Mouse (Mus musculus) neutrophil, adult 5-6 weeks (primary cell): ENCODE measurements around the gene Tdrkh. TPM values are rescaled to one million over a fixed set of nuclear protein-coding genes. Genes with fewer than 3 reads are reported as not detected.

ENCODE experiments used
- ATAC-seq: fragments of 151-379, 151-347 bp; 2 replicates; pipeline ENCODE4 v1.8.0; 2017; ENCODE audit warnings: mild to moderate bottlenecking, moderate TSS enrichment; ENCODE audit not compliant: insufficient number of reproducible peaks, poor library complexity, low FRiP score, severe bottlenecking; ENCODE audit errors: extremely low read depth
- total RNA-seq: library from RNA; stranded (forward); fragments of 200-1000 nt; gene quantifications from 2 replicates; pipeline ENCODE4 v1.2.3, GENCODE M21; 2017

Gene Tdrkh
- total RNA-seq, 1 experiment from 2014 or later: 0.58 TPM

GRCm38 (mm10) chr3:94386671-94387070 is 26.4 kb upstream of the Tdrkh start:
- ATAC-seq: no peak

GRCm38 (mm10) chr3:94387391-94387790 is 25.7 kb upstream of the Tdrkh start:
- ATAC-seq: no peak

DNA sequence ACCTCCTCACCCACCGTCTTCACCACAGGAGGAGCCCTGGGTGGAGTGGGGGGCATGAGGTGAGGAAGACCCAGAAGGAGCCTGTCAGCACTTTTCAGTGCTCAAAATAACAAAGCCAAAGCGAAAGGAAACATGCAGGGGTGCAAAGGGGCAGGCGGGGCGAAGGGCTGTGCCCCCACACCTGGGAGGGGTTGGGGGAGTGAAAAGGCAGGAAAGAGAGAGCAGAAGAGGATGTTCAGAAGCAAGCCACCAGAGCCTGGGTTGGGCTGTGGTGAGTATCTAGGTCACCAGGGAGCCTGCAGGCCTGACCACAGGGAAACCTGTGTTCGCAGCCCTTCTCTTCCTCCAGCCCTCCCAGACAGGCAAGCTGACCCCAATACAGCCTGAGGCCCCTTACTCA is 25.0 kb upstream of the Tdrkh start:
- no peak for ATAC-seq

GRCm38 (mm10) chr3:94389420-94389819 is 23.7 kb upstream of the Tdrkh start:
- ATAC-seq: no peak

GRCm38 (mm10) chr3:94391001-94391400 is 22.1 kb upstream of the Tdrkh start:
- ATAC-seq: no peak

- ATAC-seq: no peak
Observed at GRCm38 (mm10) chr3:94392128-94392527, 20.9 kb upstream of the Tdrkh start.

- no peak for ATAC-seq
Observed at GRCm38 (mm10) chr3:94393049-94393448, 20.0 kb upstream of the Tdrkh start.

GRCm38 (mm10) chr3:94396336-94396735 is 16.7 kb upstream of the Tdrkh start:
- no peak for ATAC-seq

DNA sequence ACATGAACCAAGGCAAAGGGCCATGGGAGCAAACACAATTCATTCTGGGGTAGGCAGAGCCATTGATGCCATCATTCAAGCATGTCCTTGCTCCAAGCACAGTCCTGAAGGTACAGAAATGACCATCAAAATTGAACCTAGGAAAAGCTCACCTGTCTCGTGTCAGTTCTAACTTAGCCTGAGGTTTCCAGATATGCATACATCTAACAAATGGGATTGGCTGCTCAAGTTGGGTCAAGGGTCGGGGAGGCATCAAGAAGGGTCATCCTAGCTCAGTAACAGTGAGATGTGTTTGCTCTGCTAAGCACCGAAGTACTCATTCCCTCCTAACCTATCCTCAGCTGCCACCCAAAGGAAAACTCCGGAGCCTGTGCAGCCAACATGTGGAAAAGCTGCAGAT is 16.2 kb upstream of the Tdrkh start:
- ATAC-seq: no peak

DNA sequence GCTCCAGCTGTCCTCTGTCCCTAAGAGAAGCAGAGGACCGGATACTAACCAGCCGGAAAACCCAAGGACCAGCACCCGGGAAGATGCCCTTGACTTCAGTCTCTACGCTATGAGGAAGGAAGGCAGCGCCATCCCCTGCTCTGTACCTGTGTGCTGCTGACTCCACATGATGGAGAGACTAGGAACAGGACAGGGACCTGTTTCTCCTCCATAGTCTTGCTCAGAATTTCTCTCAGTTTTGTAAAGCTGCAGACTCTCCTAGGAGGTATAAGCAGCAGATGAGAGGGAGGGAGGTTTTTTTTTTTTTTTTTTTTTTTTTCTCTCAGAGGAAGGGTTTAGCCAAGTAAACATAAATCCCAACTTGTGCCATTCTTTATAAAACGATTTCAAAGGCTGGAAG is 14.9 kb upstream of the Tdrkh start, which contains the start of gene Lingo4:
Gene Lingo4, plus strand, starts transcription at position 301 of the 400 bp plus-strand sequence.
- no peak for ATAC-seq

- ATAC-seq: no peak
Observed at GRCm38 (mm10) chr3:94398943-94399481, 14.1 kb upstream of the Tdrkh start.

- ATAC-seq: no peak
Observed at GRCm38 (mm10) chr3:94399663-94400310, 13.3 kb upstream of the Tdrkh start.

- ATAC-seq: no peak
Observed at GRCm38 (mm10) chr3:94402451-94402850, 10.6 kb upstream of the Tdrkh start.

- no peak for ATAC-seq
Observed at GRCm38 (mm10) chr3:94404366-94405054, 8.6 kb upstream of the Tdrkh start.

DNA sequence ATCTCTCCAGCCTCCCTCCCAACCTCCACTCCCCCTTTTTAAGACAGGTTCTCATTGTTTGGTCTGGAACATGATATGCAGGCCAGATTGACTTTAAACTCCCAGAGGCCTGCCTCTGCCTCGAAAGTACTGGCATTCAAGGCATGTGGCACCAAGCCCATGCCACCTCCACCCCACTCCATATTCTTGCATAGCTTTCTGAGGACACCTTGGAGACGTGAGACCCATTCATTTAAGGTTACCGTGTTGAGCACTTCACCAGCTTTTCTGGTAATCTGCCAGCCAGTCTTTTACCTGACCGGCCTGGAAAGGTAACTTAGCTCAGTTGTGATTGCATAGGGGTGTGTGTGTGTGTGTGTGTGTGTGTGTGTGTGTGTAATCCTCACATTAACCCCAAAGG is 7.5 kb upstream of the Tdrkh start:
- no peak for ATAC-seq

- no peak for ATAC-seq
Observed at GRCm38 (mm10) chr3:94412530-94412929, 543 bp upstream of the Tdrkh start.

DNA sequence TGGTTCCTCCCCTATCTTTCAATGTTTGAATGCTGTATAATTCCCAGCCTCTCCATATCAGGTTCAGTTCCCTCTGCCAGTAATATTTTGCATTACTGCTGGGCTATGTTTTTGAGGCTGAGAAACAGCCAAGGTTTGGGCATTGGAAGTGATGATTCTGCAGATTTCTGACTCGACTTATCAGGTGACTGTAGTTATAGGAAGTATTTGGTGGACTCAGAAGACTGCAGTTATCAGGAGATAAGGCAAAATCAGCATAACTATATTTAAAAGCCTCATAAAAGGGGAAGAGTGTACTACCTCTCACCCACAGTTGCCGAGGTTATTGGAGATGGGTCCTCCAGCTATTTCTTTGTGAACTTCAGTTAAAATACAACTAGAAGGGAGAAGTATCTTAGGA is 17.9 kb downstream of the Tdrkh start:
- ATAC-seq: no peak

DNA sequence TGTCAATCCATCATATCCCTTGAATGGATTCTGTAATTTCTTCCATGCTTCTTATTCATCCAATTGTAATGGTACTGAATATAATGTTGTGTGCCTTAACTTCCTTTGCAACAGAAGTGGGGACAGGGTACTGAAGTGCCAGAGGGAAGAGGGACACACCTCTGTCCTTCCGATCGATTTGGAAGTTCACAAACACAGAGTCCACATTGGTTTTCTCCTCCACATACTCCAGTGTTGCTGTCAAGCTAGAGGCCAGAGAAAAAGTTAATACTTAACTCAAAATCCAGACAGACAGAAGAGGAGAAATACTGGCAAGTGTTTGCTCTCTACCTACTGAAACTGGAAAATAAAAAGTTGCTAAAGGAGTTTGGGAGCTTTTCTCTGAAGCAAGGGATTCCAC is 21.2 kb downstream of the Tdrkh start:
- ATAC-seq: no peak

DNA sequence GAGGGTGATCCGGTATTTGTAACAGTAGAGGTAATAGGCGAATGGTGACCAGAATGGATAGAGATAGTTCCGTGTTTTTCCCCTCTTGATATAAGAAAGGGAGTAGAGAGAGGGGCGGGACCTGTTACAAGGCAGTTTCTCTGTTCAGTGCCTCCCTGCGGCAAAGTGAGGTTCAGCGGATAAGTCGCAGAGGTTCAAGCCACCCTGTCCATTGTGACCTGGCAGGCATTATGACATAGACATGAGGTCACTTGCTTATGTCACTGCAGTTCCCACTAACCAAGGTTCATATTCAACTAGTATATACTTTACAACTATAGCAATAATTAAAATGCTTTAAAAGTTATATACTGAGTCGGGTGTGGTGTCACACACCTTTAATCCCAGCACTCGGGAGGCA is 23.3 kb downstream of the Tdrkh start:
- ATAC-seq: no peak

DNA sequence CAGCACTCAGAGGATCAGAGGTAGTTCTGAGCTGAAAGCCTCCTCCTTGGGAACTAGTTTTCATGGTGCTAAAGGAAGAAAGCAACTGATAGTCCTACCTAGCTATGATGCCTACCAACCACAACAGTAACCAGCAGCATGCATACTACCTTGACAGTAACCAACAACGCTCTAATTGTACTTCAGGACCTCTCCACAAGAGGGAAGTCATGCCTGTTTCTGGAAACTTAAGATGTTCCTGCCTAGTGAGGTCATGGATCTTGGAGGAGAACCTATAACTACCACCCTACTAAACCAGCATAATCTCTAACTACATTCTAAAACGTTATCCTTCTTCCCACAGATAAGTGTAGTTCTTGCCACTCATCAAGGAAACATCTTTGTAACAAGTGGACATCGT is 28.1 kb downstream of the Tdrkh start:
- ATAC-seq: no peak
